Mouse (Mus musculus): ENCODE results near the gene Nbeal2. TPM values are rescaled to one million over a fixed set of nuclear protein-coding genes. Genes with fewer than 3 reads are reported as not detected.

Gene Nbeal2
- polyA plus RNA-seq, 1 experiment from 2014 or later, result 8.0 TPM

DNA sequence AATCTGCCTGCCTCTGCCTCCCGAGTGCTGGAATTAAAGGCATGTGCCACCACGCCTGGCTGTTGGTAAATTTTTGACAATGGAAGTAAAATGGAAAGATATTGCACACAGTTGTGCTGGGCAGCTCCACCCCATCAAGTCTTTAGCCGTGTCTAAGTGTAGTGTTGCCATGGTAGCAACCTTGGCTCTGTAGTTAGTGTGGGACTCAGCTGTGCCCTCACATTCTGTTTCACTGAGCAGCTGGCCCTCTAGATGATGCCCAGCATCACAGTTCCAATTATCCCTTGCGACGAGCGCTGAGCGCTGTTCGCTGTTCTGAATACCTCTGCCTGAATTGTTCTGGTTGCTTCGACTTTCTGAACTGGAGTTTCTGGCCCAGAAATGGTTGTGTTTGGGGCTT, 27.9 kb upstream of the Nbeal2 start:
- H3K4me3 ChIP-seq (ENCODE audit: low read depth, low read length), result no peak overlapping the region
- DNase-seq (ENCODE audit: low spot score), result no peak
- 90% methylated on average over 9 of the region's 9 CpGs for WGBS
- ATAC-seq (replicated peaks; ENCODE audit: low FRiP score), result no peak
- H3K27ac ChIP-seq (ENCODE audit: low read depth, low read length), result no peak overlapping the region
- H3K36me3 ChIP-seq (ENCODE audit: control insufficient read depth, insufficient read depth, low read length), result no peaks in the 10 kb centered on the region
- no peaks in the 10 kb centered on the region for H3K27me3 ChIP-seq (replicated peaks; ENCODE audit: control insufficient read depth, insufficient read depth, low read length)
- H3K9me3 ChIP-seq (ENCODE audit: control insufficient read depth, low read length), result no peaks in the 10 kb centered on the region
- H3K4me1 ChIP-seq (replicated peaks; ENCODE audit: control insufficient read depth, insufficient read depth, low read length), result peaks cover 35% of the 10 kb centered on the region
- no peak overlapping the region for H3K9ac ChIP-seq (ENCODE audit: low read depth, low read length)
- H3K4me2 ChIP-seq, result no peak overlapping the region

DNA sequence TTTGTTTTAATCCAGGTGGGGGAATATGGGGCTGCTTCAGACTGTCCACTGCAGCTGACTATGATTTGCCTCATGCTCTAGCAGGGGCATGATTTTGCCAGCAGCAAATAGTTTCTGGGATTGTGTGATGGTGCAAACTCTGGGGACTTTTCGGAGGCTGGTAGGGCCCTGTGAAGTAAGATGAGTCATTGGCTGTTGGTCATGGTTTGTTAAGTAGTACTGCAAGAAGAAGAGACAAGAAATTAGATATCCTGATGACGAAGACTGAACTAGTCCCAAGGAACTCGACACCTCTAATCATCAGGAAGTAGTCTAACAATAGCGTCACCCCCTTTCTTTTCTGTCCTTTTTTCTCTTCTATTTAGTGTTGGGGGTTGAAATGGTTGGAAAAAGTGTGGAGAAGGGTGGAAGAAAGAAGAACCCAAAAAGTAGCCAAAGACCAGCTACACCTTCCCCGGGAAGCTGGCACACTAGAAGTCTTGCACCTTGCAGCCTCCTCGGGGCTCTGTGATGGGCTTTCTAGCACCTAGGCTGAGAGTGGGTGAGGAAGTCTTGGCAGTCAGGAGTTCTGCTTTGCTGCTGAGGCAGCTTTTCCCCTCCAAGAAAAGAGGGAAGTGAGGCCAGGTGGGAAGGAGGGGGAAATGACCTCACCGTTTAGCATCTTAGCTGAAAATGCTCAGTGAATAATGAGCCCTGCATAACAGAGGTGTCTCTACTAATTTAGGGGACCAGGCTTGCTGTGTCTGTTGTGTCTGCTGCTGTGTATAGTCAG, 27.0 kb upstream of the Nbeal2 start:
- Histone ChIP-seq H3K9me3 (ENCODE audit: control insufficient read depth, low read length) (no peaks in the 10 kb centered on the region), H3K36me3 (ENCODE audit: control insufficient read depth, insufficient read depth, low read length) (no peaks in the 10 kb centered on the region), H3K4me2 (no peak overlapping the region), H3K9ac (ENCODE audit: low read depth, low read length) (no peak overlapping the region), H3K4me3 (ENCODE audit: low read depth, low read length) (no peak overlapping the region), H3K27ac (ENCODE audit: low read depth, low read length) (no peak overlapping the region), H3K27me3 (replicated peaks; ENCODE audit: control insufficient read depth, insufficient read depth, low read length) (no peaks in the 10 kb centered on the region), H3K4me1 (replicated peaks; ENCODE audit: control insufficient read depth, insufficient read depth, low read length) (peaks cover 41% of the 10 kb centered on the region)
- ATAC-seq (replicated peaks; ENCODE audit: low FRiP score), result no peak
- 57% methylated on average over 7 of the region's 7 CpGs for WGBS
- no peak for DNase-seq (ENCODE audit: low spot score)

DNA sequence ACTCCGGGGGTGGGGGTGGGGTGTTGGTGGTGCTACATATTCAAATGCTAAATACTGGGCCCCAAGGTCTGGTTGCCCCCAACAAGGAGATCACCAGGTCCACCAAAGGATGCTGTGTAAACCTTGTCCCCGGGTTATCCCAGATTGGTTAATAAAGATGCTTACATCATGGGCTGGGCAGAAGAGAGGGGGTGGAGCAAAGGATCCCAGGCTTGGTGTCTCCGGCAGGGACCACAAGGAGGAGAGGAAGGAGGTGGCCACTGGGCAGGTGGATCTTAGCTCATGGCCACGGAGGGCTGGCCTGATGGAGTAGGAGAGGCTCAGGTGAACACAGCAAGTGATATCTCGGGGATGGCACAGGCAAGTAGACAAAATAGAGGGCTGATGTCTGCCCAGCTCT, 24.9 kb upstream of the Nbeal2 start:
- DNase-seq (ENCODE audit: low spot score) (no peak), ATAC-seq (replicated peaks; ENCODE audit: low FRiP score) (no peak)
- Histone ChIP-seq H3K36me3 (ENCODE audit: control insufficient read depth, insufficient read depth, low read length) (no peaks in the 10 kb centered on the region), H3K4me2 (no peak overlapping the region), H3K27me3 (replicated peaks; ENCODE audit: control insufficient read depth, insufficient read depth, low read length) (no peaks in the 10 kb centered on the region), H3K4me1 (replicated peaks; ENCODE audit: control insufficient read depth, insufficient read depth, low read length) (peaks cover 44% of the 10 kb centered on the region), H3K4me3 (ENCODE audit: low read depth, low read length) (no peak overlapping the region), H3K27ac (ENCODE audit: low read depth, low read length) (no peak overlapping the region), H3K9me3 (ENCODE audit: control insufficient read depth, low read length) (no peaks in the 10 kb centered on the region), H3K9ac (ENCODE audit: low read depth, low read length) (no peak overlapping the region)
- 74% methylated on average over 5 of the region's 5 CpGs for WGBS

DNA sequence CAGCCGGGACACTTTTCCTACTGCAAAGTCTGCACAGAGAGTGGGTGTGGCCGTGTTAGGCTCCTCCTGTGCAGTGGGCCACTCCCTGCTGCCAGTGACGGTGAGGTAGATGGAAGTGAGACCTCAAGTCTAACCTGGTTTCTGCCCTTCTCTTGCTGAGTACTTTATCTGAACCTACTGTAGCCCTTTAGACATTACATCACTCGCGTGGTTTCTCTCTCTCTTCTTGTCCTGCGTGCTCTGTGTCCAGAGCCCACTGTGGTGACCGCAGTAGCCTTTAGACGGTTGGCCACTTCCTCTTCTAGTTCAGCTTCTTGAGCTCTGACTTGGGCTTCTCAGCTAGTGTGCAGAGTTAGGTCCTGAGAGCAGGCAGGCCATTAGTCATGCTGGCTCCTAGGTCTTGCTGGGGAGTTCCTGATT, 22.5 kb upstream of the Nbeal2 start:
- Histone ChIP-seq H3K9me3 (ENCODE audit: control insufficient read depth, low read length) (no peaks in the 10 kb centered on the region), H3K4me1 (replicated peaks; ENCODE audit: control insufficient read depth, insufficient read depth, low read length) (peaks cover 46% of the 10 kb centered on the region), H3K4me3 (ENCODE audit: low read depth, low read length) (no peak overlapping the region), H3K27ac (ENCODE audit: low read depth, low read length) (peak overlapping the region; percentile 32; the same call in 1 of the 2 replicates), H3K9ac (ENCODE audit: low read depth, low read length) (no peak overlapping the region), H3K36me3 (ENCODE audit: control insufficient read depth, insufficient read depth, low read length) (no peaks in the 10 kb centered on the region), H3K4me2 (peak overlapping the region; percentile 27), H3K27me3 (replicated peaks; ENCODE audit: control insufficient read depth, insufficient read depth, low read length) (no peaks in the 10 kb centered on the region)
- ATAC-seq (replicated peaks; ENCODE audit: low FRiP score), result peak; percentile 44
- WGBS, result 48% methylated on average over 8 of the region's 8 CpGs
- no peak for DNase-seq (ENCODE audit: low spot score)

DNA sequence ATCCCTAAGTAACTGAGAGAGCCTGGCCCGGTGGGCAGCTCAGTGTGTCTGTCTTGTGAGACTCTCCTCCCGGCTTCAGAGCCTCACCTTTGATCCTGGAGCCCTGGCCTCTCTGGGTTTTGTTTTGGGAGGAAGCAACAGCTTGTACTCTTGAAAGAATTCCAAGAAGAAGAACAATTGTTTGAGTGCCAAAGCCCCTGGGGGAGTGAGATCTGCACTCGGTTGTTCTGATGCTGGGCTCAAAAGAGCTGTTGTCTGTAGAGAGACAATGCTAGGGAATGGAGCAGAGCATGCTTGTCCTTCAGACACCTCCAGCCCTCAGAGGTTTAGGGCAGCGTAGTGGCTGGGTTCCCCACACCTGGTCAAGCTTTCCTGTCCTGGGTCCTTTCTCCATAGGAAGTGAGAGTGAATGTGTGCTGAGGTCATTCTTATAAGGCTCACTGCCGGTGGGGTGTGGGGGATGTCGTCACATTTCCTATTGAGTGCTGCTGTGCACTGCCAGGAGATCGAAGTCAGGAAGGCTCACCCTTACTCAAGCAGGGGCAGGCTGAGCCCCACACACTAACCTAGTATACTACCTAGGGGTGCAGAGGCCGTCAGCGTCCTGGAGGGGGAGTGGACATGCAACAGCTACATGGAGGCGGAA, 19.3 kb upstream of the Nbeal2 start:
- Histone ChIP-seq H3K9ac (ENCODE audit: low read depth, low read length) (no peak overlapping the region), H3K27ac (ENCODE audit: low read depth, low read length) (no peak overlapping the region), H3K36me3 (ENCODE audit: control insufficient read depth, insufficient read depth, low read length) (no peaks in the 10 kb centered on the region), H3K27me3 (replicated peaks; ENCODE audit: control insufficient read depth, insufficient read depth, low read length) (no peaks in the 10 kb centered on the region), H3K4me3 (ENCODE audit: low read depth, low read length) (no peak overlapping the region), H3K9me3 (ENCODE audit: control insufficient read depth, low read length) (no peaks in the 10 kb centered on the region), H3K4me1 (replicated peaks; ENCODE audit: control insufficient read depth, insufficient read depth, low read length) (peaks cover 76% of the 10 kb centered on the region), H3K4me2 (no peak overlapping the region; the same call in 1 of the 2 replicates)
- DNase-seq (ENCODE audit: low spot score) (no peak), ATAC-seq (replicated peaks; ENCODE audit: low FRiP score) (no peak)
- WGBS, result 61% methylated on average over 10 of the region's 10 CpGs

DNA sequence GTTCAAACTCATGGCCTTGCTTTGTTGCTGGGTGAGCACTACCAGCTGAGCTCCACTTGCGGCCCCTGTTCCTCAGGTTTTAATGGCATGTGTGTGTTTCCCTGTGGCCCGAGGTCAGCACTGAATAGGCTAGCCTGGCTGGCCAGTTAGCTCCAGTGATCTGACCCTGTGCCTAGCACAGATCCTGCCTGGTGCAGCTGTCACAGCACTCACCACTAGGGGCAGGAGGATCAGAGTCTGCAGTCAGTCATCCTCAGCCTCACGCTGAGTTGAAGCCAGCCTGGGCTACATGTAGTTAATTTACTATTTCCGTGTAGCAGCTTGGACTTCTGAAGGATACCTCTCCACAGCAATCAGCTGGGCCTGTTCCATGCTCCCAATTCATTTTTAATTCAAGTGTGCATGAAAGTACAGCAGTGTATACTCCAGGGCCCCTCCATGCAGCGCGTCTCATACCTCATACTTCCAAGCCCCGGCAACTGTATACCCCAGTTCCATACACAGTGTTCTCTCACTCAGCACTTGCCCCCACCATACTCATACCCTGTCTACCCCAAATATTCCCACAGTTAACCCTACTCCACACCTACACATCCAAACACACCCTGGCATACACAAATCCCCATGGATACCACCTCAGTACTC, 18.6 kb upstream of the Nbeal2 start:
- Histone ChIP-seq H3K4me1 (replicated peaks; ENCODE audit: control insufficient read depth, insufficient read depth, low read length) (peaks cover 81% of the 10 kb centered on the region), H3K27ac (ENCODE audit: low read depth, low read length) (no peak overlapping the region), H3K27me3 (replicated peaks; ENCODE audit: control insufficient read depth, insufficient read depth, low read length) (no peaks in the 10 kb centered on the region), H3K9ac (ENCODE audit: low read depth, low read length) (no peak overlapping the region), H3K4me3 (ENCODE audit: low read depth, low read length) (no peak overlapping the region), H3K4me2 (no peak overlapping the region), H3K36me3 (ENCODE audit: control insufficient read depth, insufficient read depth, low read length) (no peaks in the 10 kb centered on the region), H3K9me3 (ENCODE audit: control insufficient read depth, low read length) (no peaks in the 10 kb centered on the region)
- DNase-seq (ENCODE audit: low spot score) (no peak), ATAC-seq (replicated peaks; ENCODE audit: low FRiP score) (no peak)
- 62% methylated on average over 7 of the region's 7 CpGs for WGBS

DNA sequence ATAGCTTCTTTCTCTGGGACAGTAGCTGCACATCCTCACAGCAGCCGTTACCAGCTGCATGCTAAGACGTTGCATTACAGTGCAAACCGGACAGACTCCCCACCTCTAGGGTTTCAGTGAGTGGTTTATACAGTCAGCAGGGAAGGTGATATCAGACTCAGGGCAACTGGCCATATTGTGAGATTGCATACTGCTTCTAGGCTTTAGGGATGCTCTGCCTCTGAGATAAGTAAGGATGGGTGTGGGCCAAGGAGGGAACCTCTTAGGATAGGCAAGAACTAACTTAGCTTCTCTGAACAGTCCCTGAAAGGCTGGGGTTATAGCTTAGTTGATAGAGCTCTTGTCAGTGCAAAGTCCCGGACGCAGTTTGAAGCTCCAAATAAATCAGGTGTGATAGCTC, 15.8 kb upstream of the Nbeal2 start:
- no peak overlapping the region for H3K4me3 ChIP-seq (ENCODE audit: low read depth, low read length)
- H3K36me3 ChIP-seq (ENCODE audit: control insufficient read depth, insufficient read depth, low read length), result no peaks in the 10 kb centered on the region
- 57% methylated on average over 5 of the region's 5 CpGs for WGBS
- no peak overlapping the region for H3K9ac ChIP-seq (ENCODE audit: low read depth, low read length)
- H3K27me3 ChIP-seq (replicated peaks; ENCODE audit: control insufficient read depth, insufficient read depth, low read length), result no peaks in the 10 kb centered on the region
- peaks cover 86% of the 10 kb centered on the region for H3K4me1 ChIP-seq (replicated peaks; ENCODE audit: control insufficient read depth, insufficient read depth, low read length)
- H3K27ac ChIP-seq (ENCODE audit: low read depth, low read length), result no peak overlapping the region
- H3K4me2 ChIP-seq, result 0 out of 2 replicates have a peak overlapping the region, but pooled peaks have one; percentile 15
- DNase-seq (ENCODE audit: low spot score) (no peak), ATAC-seq (replicated peaks; ENCODE audit: low FRiP score) (no peak)
- no peaks in the 10 kb centered on the region for H3K9me3 ChIP-seq (ENCODE audit: control insufficient read depth, low read length)

DNA sequence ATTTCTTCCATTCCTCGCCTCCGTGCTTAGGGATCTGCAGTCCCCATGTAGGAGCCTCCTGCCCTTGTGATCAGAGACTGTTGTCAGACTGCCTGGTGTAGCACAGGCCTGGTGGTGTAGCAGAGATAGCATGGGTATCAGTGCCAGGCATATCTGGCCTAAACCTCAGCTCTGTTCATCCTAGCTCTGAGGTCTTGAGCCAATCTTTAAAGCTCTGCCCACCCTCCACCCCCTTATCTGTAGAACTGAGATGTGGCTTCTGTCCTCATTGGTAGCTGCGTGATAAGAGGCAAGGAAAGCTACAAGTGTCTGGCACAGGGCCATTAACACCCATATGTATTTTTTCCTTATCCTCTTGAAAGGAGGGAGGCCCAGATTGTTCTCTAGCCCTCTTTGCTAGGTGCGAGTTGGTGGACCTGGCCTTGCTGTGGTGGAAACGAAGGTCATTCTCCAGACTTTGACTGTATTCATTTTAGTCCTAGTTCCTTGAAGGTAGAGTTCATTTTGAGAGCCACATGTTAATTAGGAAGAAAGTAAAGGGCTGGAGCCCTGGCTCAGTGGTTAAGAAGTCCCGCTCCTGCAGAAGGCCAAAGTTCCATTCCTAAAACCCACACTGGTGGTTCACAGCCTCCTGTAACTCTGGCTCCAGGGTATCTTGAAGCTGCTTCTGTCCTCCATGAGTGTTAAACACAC, 14.8 kb upstream of the Nbeal2 start:
- DNase-seq (ENCODE audit: low spot score), result peak; percentile 40
- H3K9ac ChIP-seq (ENCODE audit: low read depth, low read length), result no peak overlapping the region
- no peak overlapping the region; the same call in 1 of the 2 replicates for H3K4me2 ChIP-seq

More for the DNA sequence above, 14.8 kb upstream of the Nbeal2 start:
- H3K27ac ChIP-seq (ENCODE audit: low read depth, low read length), result no peak overlapping the region
- H3K4me1 ChIP-seq (replicated peaks; ENCODE audit: control insufficient read depth, insufficient read depth, low read length), result peaks cover 84% of the 10 kb centered on the region
- H3K36me3 ChIP-seq (ENCODE audit: control insufficient read depth, insufficient read depth, low read length), result no peaks in the 10 kb centered on the region
- H3K27me3 ChIP-seq (replicated peaks; ENCODE audit: control insufficient read depth, insufficient read depth, low read length), result no peaks in the 10 kb centered on the region
- H3K4me3 ChIP-seq (ENCODE audit: low read depth, low read length), result no peak overlapping the region
- 47% methylated on average over 6 of the region's 6 CpGs for WGBS
- no peaks in the 10 kb centered on the region for H3K9me3 ChIP-seq (ENCODE audit: control insufficient read depth, low read length)
- peak; percentile 92 for ATAC-seq (replicated peaks; ENCODE audit: low FRiP score)

All from liver, embryonic 11.5 days (tissue).